Mouse (Mus musculus): ENCODE data around the gene Taar2. TPM values are rescaled to one million over a fixed set of nuclear protein-coding genes. Genes with fewer than 3 reads are reported as not detected.

Taar2 gene
- polyA plus RNA-seq, 1 experiment from 2014 or later, result not detected

- WGBS, result 93% methylated on average over 11 of the region's 11 CpGs
- H3K27me3 ChIP-seq (ENCODE audit: control insufficient read depth, insufficient read depth, low read depth, low read length), result no peaks in the 10 kb centered on the region
- no peaks in the 10 kb centered on the region for H3K4me1 ChIP-seq (ENCODE audit: control insufficient read depth, insufficient read depth, low read length)
- H3K4me3 ChIP-seq (ENCODE audit: low read depth, low read length), result no peak within 1 kb of the TSS
- H3K4me2 ChIP-seq (ENCODE audit: low read length), result no peak within 1 kb of the TSS
- H3K27ac ChIP-seq (ENCODE audit: low read length), result no peak within 1 kb of the TSS
- no peak for ATAC-seq
- H3K9me3 ChIP-seq (replicated peaks; ENCODE audit: control insufficient read depth, low read length, poor library complexity, severe bottlenecking), result no peaks in the 10 kb centered on the region
- no peak within 1 kb of the TSS for H3K9ac ChIP-seq (ENCODE audit: low read depth, low read length)
- H3K36me3 ChIP-seq (ENCODE audit: control insufficient read depth, insufficient read depth, low read length), result no peaks in the 10 kb centered on the region
These were observed 32.3 kb downstream of the Taar2 start, which contains the start of gene Taar5 for GRCm38 (mm10) chr10:23970656-23971165. Taar5 (plus strand) TSS chr10:23970706.

- Histone ChIP-seq H3K4me2 (ENCODE audit: low read length) (no peak overlapping the region), H3K9ac (ENCODE audit: low read depth, low read length) (no peak overlapping the region), H3K4me3 (ENCODE audit: low read depth, low read length) (no peak overlapping the region), H3K36me3 (ENCODE audit: control insufficient read depth, insufficient read depth, low read length) (no peaks in the 10 kb centered on the region), H3K4me1 (ENCODE audit: control insufficient read depth, insufficient read depth, low read length) (no peaks in the 10 kb centered on the region), H3K27ac (ENCODE audit: low read length) (no peak overlapping the region), H3K9me3 (replicated peaks; ENCODE audit: control insufficient read depth, low read length, poor library complexity, severe bottlenecking) (no peaks in the 10 kb centered on the region), H3K27me3 (ENCODE audit: control insufficient read depth, insufficient read depth, low read depth, low read length) (no peaks in the 10 kb centered on the region)
- 73% methylated on average over 5 of the region's 5 CpGs for WGBS
- ATAC-seq, result no peak
These were observed 32.9 kb downstream of the Taar2 start for GRCm38 (mm10) chr10:23971256-23971655.

- no peak for ATAC-seq
- no peaks in the 10 kb centered on the region for H3K9me3 ChIP-seq (replicated peaks; ENCODE audit: control insufficient read depth, low read length, poor library complexity, severe bottlenecking)
- no peak overlapping the region for H3K27ac ChIP-seq (ENCODE audit: low read length)
- no peak overlapping the region for H3K9ac ChIP-seq (ENCODE audit: low read depth, low read length)
- no peaks in the 10 kb centered on the region for H3K27me3 ChIP-seq (ENCODE audit: control insufficient read depth, insufficient read depth, low read depth, low read length)
- H3K36me3 ChIP-seq (ENCODE audit: control insufficient read depth, insufficient read depth, low read length), result no peaks in the 10 kb centered on the region
- 0 out of 2 replicates have a peak, but pooled peaks cover 2% of the 10 kb centered on the region for H3K4me1 ChIP-seq (ENCODE audit: control insufficient read depth, insufficient read depth, low read length)
- WGBS, result 35% methylated on average over 4 of the region's 4 CpGs
- no peak overlapping the region for H3K4me3 ChIP-seq (ENCODE audit: low read depth, low read length)
- H3K4me2 ChIP-seq (ENCODE audit: low read length), result no peak overlapping the region
These were observed 39.6 kb downstream of the Taar2 start for GRCm38 (mm10) chr10:23977958-23978357.

- Histone ChIP-seq H3K4me3 (ENCODE audit: low read depth, low read length) (no peak overlapping the region), H3K27me3 (ENCODE audit: control insufficient read depth, insufficient read depth, low read depth, low read length) (no peaks in the 10 kb centered on the region), H3K27ac (ENCODE audit: low read length) (no peak overlapping the region), H3K4me2 (ENCODE audit: low read length) (no peak overlapping the region), H3K9me3 (replicated peaks; ENCODE audit: control insufficient read depth, low read length, poor library complexity, severe bottlenecking) (no peaks in the 10 kb centered on the region), H3K9ac (ENCODE audit: low read depth, low read length) (no peak overlapping the region), H3K4me1 (ENCODE audit: control insufficient read depth, insufficient read depth, low read length) (0 out of 2 replicates have a peak, but pooled peaks cover 2% of the 10 kb centered on the region), H3K36me3 (ENCODE audit: control insufficient read depth, insufficient read depth, low read length) (no peaks in the 10 kb centered on the region)
- 45% methylated on average over 16 of the region's 16 CpGs for WGBS
- peak; percentile 82 for ATAC-seq
These were observed 40.7 kb downstream of the Taar2 start for GRCm38 (mm10) chr10:23978901-23979705.

- 78% methylated on average over 8 of the region's 8 CpGs for WGBS
- no peaks in the 10 kb centered on the region for H3K27me3 ChIP-seq (ENCODE audit: control insufficient read depth, insufficient read depth, low read depth, low read length)
- H3K9me3 ChIP-seq (replicated peaks; ENCODE audit: control insufficient read depth, low read length, poor library complexity, severe bottlenecking), result no peaks in the 10 kb centered on the region; the same call in 1 of the 2 replicates
- H3K27ac ChIP-seq (ENCODE audit: low read length), result no peak within 1 kb of the TSS
- no peak within 1 kb of the TSS for H3K4me3 ChIP-seq (ENCODE audit: low read depth, low read length)
- no peaks in the 10 kb centered on the region for H3K4me1 ChIP-seq (ENCODE audit: control insufficient read depth, insufficient read depth, low read length)
- H3K36me3 ChIP-seq (ENCODE audit: control insufficient read depth, insufficient read depth, low read length), result no peaks in the 10 kb centered on the region
- no peak within 1 kb of the TSS for H3K4me2 ChIP-seq (ENCODE audit: low read length)
- no peak for ATAC-seq
- no peak within 1 kb of the TSS for H3K9ac ChIP-seq (ENCODE audit: low read depth, low read length)
These were observed 47.2 kb downstream of the Taar2 start, which contains the start of gene Taar6 for GRCm38 (mm10) chr10:23985546-23985945. Taar6 (minus strand) TSS chr10:23985646.

- no peak overlapping the region for H3K4me2 ChIP-seq (ENCODE audit: low read length)
- H3K27me3 ChIP-seq (ENCODE audit: control insufficient read depth, insufficient read depth, low read depth, low read length), result no peaks in the 10 kb centered on the region
- no peak overlapping the region for H3K9ac ChIP-seq (ENCODE audit: low read depth, low read length)
- H3K4me1 ChIP-seq (ENCODE audit: control insufficient read depth, insufficient read depth, low read length), result no peaks in the 10 kb centered on the region
- no peak overlapping the region for H3K4me3 ChIP-seq (ENCODE audit: low read depth, low read length)
- no peak for ATAC-seq
- WGBS, result 76% methylated on average over 5 of the region's 5 CpGs
- no peak overlapping the region for H3K27ac ChIP-seq (ENCODE audit: low read length)
- no peaks in the 10 kb centered on the region; the same call in 1 of the 2 replicates for H3K9me3 ChIP-seq (replicated peaks; ENCODE audit: control insufficient read depth, low read length, poor library complexity, severe bottlenecking)
- no peaks in the 10 kb centered on the region for H3K36me3 ChIP-seq (ENCODE audit: control insufficient read depth, insufficient read depth, low read length)
These were observed 48.0 kb downstream of the Taar2 start for GRCm38 (mm10) chr10:23986419-23986818.

Other genes with a start within 250 kb of the Taar2 start
- 83.7 and 87.4 TPM in 2 replicates for gene Rps12, start 151.3 kb upstream of the Taar2 start, polyA plus RNA-seq (2015; fragmentation: Nextera tagmentation; extraction: Ambion mirVana)
- 17.5 and 19.0 TPM in 2 replicates for gene Slc18b1, start 141.6 kb upstream of the Taar2 start, polyA plus RNA-seq (2015; fragmentation: Nextera tagmentation; extraction: Ambion mirVana)
- 0.22 TPM in 1 of 2 replicates, not detected in the other for gene Vnn3, start 87.1 kb upstream of the Taar2 start, polyA plus RNA-seq (2015; fragmentation: Nextera tagmentation; extraction: Ambion mirVana)
- 0.25 and 0.43 TPM in 2 replicates for gene Vnn1, start 43.9 kb upstream of the Taar2 start, polyA plus RNA-seq (2015; fragmentation: Nextera tagmentation; extraction: Ambion mirVana)
- not detected in 2 replicates for gene Taar1, start 18.2 kb upstream of the Taar2 start, polyA plus RNA-seq (2015; fragmentation: Nextera tagmentation; extraction: Ambion mirVana)
- gene Taar3, start 11.0 kb downstream of the Taar2 start, polyA plus RNA-seq (2015; fragmentation: Nextera tagmentation; extraction: Ambion mirVana), result not detected in 2 replicates
- gene Taar4, start 21.9 kb downstream of the Taar2 start, polyA plus RNA-seq (2015; fragmentation: Nextera tagmentation; extraction: Ambion mirVana), result not detected in 2 replicates
- not detected in 2 replicates for gene Taar5, start 32.1 kb downstream of the Taar2 start, polyA plus RNA-seq (2015; fragmentation: Nextera tagmentation; extraction: Ambion mirVana)
- not detected in 2 replicates for gene Taar6, start 47.1 kb downstream of the Taar2 start, polyA plus RNA-seq (2015; fragmentation: Nextera tagmentation; extraction: Ambion mirVana)
- not detected in 2 replicates for gene Taar7a, start 54.9 kb downstream of the Taar2 start, polyA plus RNA-seq (2015; fragmentation: Nextera tagmentation; extraction: Ambion mirVana)
- gene Taar7b, start 61.4 kb downstream of the Taar2 start, polyA plus RNA-seq (2015; fragmentation: Nextera tagmentation; extraction: Ambion mirVana), result not detected in 2 replicates
- gene Taar7d, start 88.7 kb downstream of the Taar2 start, polyA plus RNA-seq (2015; fragmentation: Nextera tagmentation; extraction: Ambion mirVana), result not detected in 2 replicates
- gene Taar7e, start 99.0 kb downstream of the Taar2 start, polyA plus RNA-seq (2015; fragmentation: Nextera tagmentation; extraction: Ambion mirVana), result not detected in 2 replicates
- gene Taar7f, start 110.9 kb downstream of the Taar2 start, polyA plus RNA-seq (2015; fragmentation: Nextera tagmentation; extraction: Ambion mirVana), result not detected in 2 replicates
- not detected in 2 replicates for gene Taar8a, start 137.9 kb downstream of the Taar2 start, polyA plus RNA-seq (2015; fragmentation: Nextera tagmentation; extraction: Ambion mirVana)
- gene Taar8b, start 153.7 kb downstream of the Taar2 start, polyA plus RNA-seq (2015; fragmentation: Nextera tagmentation; extraction: Ambion mirVana), result not detected in 2 replicates
- not detected in 2 replicates for gene Taar8c, start 163.3 kb downstream of the Taar2 start, polyA plus RNA-seq (2015; fragmentation: Nextera tagmentation; extraction: Ambion mirVana)
- not detected in 2 replicates for gene Taar9, start 171.0 kb downstream of the Taar2 start, polyA plus RNA-seq (2015; fragmentation: Nextera tagmentation; extraction: Ambion mirVana)
- gene Stx7, start 210.7 kb downstream of the Taar2 start, polyA plus RNA-seq (2015; fragmentation: Nextera tagmentation; extraction: Ambion mirVana), result 363 and 388 TPM in 2 replicates